Mouse (Mus musculus) embryonic fibroblast, embryonic 13.5 days (primary cell): Measurements from ENCODE around the gene Xpc.

ENCODE experiments used
- CTCF ChIP-seq: IDR thresholded peaks from 2 replicates; pipeline ENCODE4 v1.5.1; 2011; ENCODE audit warnings: mild to moderate bottlenecking, control low read depth, low read length, moderate library complexity, borderline replicate concordance; ENCODE audit not compliant: insufficient read depth
- POLR2A ChIP-seq: IDR thresholded peaks from 2 replicates; pipeline ENCODE4 v1.6.1; 2011; ENCODE audit warnings: low read depth, mild to moderate bottlenecking, control low read depth, low read length, moderate library complexity

GRCm38 (mm10) chr6:91552693-91553092, 37.0 kb upstream of the Xpc start:
- TF ChIP-seq CTCF = no peak
- TF ChIP-seq POLR2A = no peak
